Mouse (Mus musculus) left cerebral cortex, postnatal 36 days (tissue): Measurements from ENCODE around the gene Timeless. TPM values are rescaled to one million over a fixed set of nuclear protein-coding genes. Genes with fewer than 3 reads are reported as not detected.
A peak's percentile ranks its signal among the peaks of the same experiment; 100 is the strongest.
"Not testable (repeated sequence)": the region's sequence is repeated elsewhere in the genome, so short reads cannot be mapped to it uniquely, and the experiment has no call there.

Experiments
- DNase-seq, 2 experiments: peaks; one replicate each; pipeline ENCODE4 v3.0.0; 2021 to 2022; ENCODE audit warnings: low spot score in 2 of 2, mixed read lengths in 1 of 2
- intact Hi-C: fragments of 180-260 bp; cut with DNase I; formaldehyde crosslinking; loops from one replicate; pipeline ENCODE4 v1.15.1; 2025
- total RNA-seq, 2 experiments: library from RNA; stranded (reverse); gene quantifications; 2 replicates each; pipeline ENCODE4 v1.2.3; 2021

Gene Timeless
- total RNA-seq, 2 experiments from 2014 or later = 5.6 to 5.9 TPM

DNA sequence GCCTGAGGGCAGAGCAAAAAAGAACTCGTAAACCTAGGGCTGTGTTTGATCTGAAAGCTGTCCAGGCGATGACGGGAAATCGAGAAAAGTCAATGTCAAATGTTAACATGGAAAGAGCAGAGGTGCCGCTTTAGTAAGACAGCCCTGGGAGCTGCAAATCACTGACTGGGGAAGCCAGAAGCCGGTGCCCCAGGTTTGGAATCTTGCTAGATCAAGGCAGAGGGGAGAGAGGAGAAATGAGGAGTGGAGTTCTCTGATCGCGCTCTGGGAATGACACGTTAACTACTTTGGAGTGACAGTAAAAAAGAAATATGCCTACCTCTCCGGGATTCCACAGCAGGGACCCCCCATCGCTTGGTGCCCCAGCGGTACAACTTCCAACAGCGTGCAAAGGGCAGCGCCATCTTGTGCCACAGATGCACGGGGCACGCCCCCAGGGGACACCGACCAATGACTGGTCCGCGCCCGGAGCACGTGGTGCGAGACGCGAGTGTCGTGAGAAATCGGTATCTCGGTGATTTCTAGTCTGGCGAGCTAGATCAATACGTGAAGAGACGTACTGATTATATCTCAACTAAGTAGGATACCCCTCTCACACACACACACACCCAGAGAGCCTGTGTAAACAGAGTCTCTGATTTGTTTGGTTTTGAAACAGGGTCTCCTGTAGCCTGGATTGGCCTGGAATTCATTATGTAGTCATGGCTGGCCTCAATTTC is 20.3 kb upstream of the Timeless start, which contains the start of gene Spryd4:
Gene Spryd4, minus strand, starts transcription at position 418 of the 719 bp plus-strand sequence.
- intact Hi-C loops = loop anchor here (2.0 to 10.0 kb wide), 2 partner anchors 73 to 243 kb away; partner anchors contain the start of gene Smarcc2

DNA sequence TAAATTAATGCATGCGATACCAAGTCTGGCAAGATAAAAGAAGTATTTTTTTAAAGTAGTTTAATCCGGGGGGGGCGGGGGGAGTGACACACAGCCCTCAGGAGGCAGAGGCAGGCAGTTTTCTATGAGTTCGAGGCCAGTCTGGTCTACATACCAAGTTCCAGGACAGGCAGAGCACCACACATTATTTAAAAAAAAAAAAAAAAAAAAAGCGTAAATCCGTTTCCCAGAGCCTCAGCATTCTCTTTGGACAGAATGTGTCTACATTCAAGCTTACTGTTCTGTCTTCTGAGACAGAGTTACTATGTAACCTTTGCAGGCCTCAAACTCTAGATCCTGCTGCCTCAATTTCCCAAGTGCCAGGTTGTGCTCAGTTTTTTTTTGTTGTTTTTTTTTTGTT is 19.7 kb upstream of the Timeless start:
- no peak for DNase-seq
- intact Hi-C loops = loop anchor here (2.0 to 10.0 kb wide), 2 partner anchors 73 to 243 kb away; partner anchors contain the start of gene Smarcc2

More for the DNA sequence above, 20.3 kb upstream of the Timeless start, which contains the start of gene Spryd4:
- peak; percentile 87 to 89 for DNase-seq

DNA sequence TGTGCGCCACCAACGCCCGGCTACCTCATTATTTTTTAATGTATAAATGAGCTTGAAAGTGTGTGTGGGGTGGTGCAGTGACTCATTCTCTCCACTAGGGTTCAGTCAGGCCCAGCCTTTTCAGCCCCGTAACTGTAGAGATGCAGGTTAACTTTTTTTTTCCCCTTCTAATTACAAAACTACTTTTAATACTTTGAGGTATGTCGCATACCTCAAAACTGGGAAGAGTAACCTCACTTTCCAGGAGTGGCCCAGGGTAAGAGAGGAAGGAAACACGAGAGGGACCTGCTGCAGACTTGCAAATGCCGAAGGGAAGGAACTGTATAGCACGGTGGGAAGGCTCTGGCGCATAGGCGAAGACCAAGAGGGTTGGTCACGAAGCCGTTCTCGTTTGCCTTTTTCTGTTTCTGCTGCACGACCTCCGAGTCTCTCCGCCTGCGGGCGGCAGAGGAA is 19.0 kb upstream of the Timeless start:
- peak in 1 of 2 experiments; percentile 48 for DNase-seq
- intact Hi-C loops = loop anchor here (1.0 to 10.0 kb wide), 3 partner anchors 19 to 242 kb away; partner anchors contain the start of genes Smarcc2 and Timeless

DNA sequence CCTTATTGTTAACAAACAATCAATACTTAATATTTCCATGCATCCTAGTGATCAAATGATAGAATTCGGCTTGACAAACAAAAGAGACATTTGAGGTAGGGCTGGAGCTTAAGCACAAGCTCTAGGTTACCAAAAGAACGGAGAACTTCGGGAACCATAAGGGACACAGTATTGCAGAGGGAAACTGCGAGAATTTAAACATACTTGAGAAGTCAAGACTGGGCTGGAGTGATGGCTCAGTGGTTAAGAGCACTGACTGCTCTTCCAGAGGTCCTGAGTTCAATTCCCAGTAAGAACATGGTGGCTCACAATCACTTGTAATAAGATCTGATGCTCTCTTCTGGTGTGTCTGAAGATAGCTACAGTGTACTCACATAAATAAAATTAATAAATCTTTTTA is 17.8 kb upstream of the Timeless start:
- not testable (repeated sequence) for DNase-seq
- intact Hi-C loops = loop anchor here (10.0 kb wide), 1 partner anchor 241 kb away; the partner anchor contains the start of gene Smarcc2

DNA sequence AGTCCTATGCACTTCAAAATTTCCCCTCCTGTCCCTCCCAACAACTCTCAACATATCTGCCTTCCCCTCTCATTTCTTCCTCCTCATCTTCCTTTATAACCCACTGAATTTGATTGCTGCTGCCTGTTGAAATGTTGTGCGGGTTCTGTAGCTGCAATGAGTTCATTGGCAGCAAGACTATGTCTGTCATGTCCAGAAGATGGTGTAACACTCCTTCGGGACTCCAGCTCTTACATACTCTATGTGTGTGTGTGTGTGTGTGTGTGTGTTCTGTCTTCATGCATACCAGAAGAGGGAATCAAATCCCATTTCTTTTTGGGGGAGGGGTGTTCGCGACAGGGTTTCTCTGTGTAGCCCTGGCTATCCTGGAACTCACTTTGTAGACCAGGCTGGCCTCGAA is 16.9 kb upstream of the Timeless start:
- intact Hi-C loops = loop anchor here (10.0 kb wide), 1 partner anchor 240 kb away; the partner anchor contains the start of gene Smarcc2
- no peak for DNase-seq

DNA sequence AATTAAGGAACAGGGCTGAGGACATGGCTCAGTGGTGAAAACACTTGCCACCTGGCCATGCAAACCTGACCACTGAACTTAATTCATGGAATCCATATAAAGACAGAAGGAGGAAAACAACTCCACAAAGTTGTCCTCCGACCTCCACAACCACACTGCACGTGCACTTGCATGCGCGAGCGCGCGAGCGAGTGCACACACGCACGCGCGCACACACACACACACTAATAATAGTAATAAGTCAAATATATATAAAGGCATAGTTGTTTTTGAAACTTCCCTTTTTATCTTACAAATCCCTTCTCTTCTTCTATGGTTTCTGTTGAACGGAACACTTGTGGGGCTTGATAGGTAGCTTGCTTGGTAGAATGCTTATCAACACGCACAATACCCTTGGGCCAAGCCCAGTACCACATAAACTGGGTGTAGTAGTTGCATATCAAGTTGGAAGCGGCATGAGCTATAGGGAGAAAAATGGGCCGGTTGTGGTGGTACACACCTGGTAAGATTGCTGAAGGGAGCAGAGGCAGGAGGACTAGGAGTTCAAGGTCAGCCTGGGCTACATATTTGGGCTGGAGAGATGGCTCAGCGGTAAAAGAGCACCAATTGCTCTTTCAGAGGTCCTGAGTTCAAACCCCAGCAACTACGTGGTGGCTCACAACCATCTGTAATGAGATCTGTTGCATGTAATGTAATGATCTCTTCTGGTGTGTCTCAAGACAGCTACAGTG is 13.3 kb upstream of the Timeless start:
- intact Hi-C loops = loop anchor here (10.0 kb wide), 1 partner anchor 236 kb away; the partner anchor contains the start of gene Smarcc2
- no peak for DNase-seq

DNA sequence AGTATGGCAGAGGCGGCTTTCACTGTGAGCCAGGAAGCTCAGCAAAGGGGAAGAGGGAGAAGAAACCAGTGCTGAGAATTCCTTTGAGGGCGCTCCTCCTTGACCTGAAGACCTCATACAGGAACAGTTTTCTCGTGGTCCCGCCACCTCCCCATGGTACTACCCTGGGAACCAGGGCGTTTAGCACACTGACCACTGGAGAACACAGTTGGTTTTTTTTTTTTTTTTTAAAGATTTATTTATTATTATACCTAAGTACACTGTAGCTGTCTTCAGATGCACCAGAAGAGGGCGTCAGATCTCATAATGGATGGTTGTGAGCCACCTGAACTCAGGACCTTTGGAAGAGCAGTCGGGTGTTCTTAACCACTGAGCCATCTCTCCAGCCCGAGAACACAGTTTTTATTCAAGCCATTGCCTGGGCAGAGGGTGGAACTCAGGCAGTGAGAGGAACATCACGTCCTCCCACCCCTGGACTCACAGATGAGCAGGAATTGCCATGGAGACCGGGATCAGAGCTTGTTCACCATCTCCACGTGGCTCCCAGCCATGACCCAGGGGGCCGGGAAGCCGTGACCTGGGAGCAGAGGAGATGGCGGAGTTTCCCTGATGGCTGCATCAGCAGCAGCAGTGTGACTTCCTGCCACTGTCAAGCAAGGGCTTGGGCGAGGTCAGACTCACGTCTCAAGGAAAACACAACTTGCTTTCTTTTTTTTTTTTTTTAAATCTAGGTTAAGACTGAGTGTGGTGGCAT is 10.2 kb upstream of the Timeless start:
- DNase-seq = no peak
- intact Hi-C loops = no loop called here

DNA sequence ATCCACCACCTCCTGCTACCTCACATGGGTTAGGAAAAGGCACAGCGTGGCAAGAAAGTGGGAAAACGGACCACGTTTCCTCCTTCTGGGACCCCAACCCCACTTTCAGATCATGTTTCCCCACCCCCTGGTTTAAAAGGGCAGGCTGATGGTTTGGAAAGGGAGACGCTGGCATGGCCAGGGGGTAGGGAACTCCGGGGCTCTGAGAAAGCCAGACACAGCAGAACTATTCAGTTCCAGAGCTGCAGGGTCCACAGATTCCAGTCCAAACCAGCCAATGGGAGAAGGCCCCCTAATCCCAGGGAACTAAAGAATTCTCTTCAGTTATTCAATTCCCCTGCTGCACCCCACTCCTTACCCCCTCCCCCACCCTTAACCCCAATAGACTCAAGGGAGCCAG is 6.8 kb upstream of the Timeless start:
- intact Hi-C loops = no loop called here
- DNase-seq = no peak

DNA sequence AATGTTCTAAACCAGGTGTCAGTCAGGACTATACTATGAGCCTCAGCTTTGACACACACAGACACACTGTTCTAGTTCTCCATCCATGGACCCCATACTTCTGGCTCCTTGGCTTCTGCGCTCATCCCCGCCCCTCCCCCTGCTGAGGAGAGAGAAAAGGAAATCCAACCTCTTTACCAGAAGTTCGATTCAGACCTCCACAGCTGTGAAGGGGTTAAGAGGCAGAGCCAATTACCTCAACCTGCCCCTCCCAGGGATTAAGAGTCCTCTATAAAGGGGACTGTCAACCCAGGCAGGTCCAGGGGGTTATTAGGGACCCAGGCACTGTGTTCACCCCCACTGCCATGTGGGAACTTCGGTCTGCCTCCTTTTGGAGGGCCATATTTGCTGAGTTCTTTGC is 6.3 kb upstream of the Timeless start, which contains the start of gene Mip:
Gene Mip, plus strand, starts transcription at position 301 of the 400 bp plus-strand sequence.
- intact Hi-C loops = no loop called here
- DNase-seq = no peak

DNA sequence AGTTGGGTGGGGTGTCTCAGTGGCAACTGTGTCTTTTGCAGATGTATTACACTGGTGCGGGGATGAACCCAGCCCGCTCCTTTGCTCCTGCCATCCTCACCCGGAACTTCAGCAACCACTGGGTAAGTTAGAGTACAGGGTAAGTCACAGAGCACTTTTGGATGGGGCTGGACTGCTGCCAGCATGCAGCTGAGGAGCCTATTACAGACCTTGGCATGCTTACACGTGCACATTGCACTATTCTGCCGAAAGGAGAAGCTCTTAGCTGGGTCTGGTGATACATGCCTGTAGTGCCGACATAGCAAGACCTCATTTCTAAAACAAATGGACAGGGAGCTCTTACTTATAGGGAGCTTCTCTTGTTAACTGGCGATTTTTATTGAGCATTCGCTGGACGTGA is 4.3 kb upstream of the Timeless start:
- intact Hi-C loops = no loop called here
- no peak for DNase-seq

DNA sequence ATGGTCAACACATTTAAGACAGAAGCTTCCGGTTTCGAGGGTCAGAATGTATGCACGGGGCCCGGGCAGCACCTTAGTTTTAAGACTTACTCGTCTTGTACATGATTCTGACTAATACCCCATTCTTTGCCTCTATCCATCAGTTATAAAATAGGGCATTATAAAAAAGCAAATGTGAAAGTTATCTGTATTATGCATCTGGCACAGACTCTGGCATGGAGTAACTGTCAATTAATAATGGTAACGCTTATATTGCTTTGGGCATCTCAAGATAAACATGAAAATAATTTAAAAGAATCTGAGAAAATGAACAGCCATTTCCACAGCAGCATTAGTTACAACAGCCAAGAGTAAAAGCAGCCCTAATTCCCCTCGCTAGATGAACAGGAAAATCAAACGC is 3.9 kb upstream of the Timeless start:
- DNase-seq = no peak
- intact Hi-C loops = no loop called here

DNA sequence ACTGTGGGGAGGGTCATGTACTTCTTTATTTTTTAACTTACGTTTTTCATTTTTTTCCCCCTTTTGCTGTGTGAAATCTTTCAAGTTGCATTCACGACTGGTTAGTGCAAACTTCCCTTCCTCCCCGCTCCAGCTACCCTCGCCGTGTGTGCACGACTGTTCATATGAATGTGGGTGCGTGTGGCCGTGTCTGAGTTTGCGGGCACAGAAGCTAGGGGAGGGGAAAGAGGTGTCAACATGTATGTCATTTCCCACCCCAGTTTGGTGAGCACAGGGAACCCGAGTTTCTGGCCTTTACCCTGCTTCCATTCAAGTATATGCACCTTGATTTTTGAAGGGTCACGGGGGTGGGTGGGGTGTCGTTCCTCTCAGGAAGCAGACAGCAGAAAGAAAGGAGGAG is 1.3 kb upstream of the Timeless start:
- intact Hi-C loops = no loop called here

DNA sequence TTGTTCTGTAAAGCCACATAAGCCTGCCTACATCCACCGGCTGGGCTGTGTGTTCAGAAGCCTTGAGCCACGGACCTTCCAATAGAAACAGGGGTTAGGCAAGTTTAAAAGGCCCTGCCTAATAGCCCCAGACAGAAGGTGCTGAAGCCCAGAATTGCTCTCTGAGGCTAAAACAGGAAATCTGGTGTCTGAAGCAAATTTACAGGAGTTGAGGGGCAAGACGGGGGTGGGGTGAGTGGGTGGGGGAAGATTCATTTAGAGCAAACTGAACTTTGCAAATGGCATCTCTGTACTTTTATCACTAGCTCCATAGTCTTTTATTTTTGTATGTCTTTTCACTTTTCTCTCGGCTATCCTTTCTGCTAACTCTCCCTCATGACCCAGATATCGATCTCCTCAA is 719 bp upstream of the Timeless start:
- no peak for DNase-seq
- intact Hi-C loops = no loop called here

More for the DNA sequence above, 1.3 kb upstream of the Timeless start:
- no peak for DNase-seq

DNA sequence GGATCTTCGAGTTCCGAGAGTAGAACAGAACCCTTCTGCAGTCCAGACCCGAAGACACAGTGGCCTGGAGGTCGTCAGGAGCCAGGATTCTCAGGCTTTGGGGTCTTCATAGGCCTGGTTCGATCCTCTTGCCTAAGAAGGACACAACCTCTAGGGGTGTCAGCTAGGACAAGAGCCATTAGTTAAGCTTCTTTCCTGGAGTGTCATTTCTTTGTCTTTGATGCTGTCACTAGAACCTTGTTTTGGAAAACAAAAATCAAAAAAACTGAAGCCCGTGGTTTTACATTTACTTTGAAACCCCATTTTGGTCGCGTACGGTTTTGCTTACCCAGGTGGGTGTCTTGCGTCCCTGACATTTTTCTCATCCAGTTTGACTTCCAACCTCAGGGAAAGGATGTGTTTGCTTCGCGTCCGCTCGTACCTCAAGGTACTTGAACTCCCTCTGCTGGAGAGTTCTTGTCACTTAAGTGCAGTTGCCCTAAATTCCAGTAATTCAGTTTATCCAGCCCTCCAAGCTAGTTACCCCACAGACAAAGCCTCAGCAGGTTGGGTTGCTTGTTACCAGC is 638 bp downstream of the Timeless start:
- DNase-seq = peak; percentile 35 to 44
- intact Hi-C loops = loop anchor here (1.0 kb wide), 1 partner anchor 19 kb away; no protein-coding TSS in a partner anchor

DNA sequence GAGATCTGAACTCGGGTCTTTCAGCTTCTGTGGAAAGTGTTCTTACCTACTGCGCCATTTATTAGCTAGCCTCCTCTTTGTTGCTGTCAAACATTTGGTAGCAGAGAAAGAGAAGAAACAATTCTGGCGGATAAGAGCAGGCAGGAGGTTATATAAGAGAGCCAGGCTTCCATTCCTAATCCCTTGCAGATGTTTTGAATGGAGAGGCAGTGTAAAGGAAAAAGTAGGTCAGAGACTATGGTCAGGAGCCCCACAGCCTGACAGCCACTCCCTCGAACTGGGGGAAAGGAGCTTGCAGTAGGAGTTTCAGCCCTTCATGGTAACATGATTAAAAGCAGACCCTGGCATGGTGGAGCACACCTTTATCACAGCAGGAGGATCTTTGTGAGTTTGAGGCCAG is 4.5 kb downstream of the Timeless start:
- no peak for DNase-seq
- intact Hi-C loops = no loop called here

DNA sequence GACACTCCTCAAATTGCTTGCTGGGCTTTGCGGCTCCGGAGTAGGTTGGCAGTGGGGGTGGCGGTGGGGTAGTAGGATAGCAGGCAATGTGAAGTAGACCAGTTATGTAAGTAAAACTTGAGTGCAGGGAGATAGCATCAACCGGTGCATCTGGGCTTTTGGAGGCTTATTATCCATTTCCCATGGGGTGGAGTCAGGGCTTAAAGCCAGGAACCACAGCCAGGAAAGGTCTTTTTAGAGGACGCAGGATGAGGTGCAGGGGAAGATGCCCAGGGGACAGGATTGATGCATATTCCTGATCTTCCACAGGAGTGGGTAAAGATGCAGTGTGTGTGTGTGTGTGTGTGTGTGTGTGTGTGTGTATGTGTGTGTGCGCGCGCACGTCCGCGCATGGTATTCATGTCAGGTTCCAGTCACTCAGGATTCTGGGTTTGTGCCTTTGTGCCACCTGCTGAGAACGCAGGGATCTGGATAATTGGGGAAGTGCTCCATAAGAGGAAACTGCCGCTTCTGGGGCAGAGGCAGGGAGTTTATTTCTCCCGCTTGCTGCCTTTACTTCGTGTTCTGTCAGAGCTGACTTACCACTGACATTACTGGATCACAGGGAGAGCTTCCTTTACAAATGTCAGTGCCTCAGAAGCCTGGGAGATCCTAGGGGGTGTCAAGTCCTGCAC is 6.1 kb downstream of the Timeless start:
- intact Hi-C loops = no loop called here
- peak; percentile 27 to 30 for DNase-seq

DNA sequence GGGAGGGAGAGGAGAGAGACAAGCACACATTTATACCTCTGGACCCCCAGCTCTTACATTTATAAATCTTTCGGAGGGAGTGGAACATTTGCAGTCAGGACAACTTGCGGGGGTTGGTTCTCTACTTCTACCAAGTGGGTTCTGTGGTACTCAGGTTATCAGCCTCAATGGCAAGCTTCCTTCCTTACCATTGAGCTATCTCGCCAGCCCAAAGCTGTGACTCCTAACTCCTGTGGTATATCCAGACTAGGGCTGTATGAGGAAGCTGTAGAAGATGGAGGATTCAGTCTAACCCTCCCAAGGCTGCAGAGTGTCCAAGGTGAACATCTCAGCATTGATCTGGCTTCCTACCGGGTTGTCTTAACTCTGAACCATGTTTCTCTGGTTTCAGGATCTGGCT is 7.3 kb downstream of the Timeless start:
- intact Hi-C loops = no loop called here
- no peak for DNase-seq

DNA sequence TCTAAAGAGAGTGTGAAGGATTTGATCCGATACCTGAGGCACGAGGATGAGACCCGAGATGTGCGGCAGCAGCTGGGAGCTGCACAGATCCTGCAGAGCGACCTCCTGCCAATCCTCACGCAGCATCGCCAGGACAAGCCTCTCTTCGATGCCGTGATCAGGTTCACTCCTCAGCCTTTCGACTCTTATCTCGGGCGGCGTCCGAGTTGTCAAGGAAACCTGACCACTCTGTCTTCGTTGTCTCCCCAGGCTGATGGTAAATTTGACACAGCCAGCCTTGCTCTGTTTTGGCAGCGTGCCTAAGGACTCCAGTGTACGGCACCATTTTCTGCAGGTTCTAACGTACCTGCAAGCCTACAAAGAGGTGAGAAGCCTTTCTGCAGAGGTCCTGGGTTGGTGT is 8.3 kb downstream of the Timeless start:
- DNase-seq = no peak
- intact Hi-C loops = no loop called here

DNA sequence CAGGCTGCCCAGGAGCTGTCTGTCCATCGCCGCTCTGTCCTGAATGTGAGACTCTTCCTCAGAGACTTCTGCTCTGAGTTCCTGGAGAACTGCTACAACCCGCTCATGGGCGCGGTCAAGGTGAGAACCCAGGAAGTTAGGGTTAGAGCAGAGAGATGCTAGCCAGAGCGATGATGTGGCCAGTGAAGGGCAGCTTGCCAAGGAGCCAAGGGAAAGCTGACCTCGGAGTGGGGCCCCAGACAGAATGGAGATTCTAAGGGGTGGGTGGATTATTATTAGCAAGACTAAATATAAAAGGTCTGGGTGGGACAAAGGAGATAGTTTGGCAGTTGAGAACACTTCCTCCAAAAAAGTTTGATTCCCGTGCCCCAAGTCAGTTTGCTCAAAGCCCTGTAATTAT is 11.4 kb downstream of the Timeless start:
- intact Hi-C loops = no loop called here
- no peak for DNase-seq
